Mouse (Mus musculus) cerebellum, adult 2 months (tissue): ENCODE measurements around the gene Abca4. TPM values are rescaled to one million over a fixed set of nuclear protein-coding genes. Genes with fewer than 3 reads are reported as not detected.

Experiments used
- DNase-seq, 2 experiments: peaks; one replicate each; pipeline ENCODE4 v3.0.0; 2021
- H3K27ac ChIP-seq: fragments of 200-500 bp; 2 replicates; pipeline ENCODE4 v1.5.1; 2012; ENCODE audit warnings: low read length, control low read depth, inconsistent platforms; ENCODE audit not compliant: insufficient read depth
- H3K27me3 ChIP-seq: fragments of 200-500 bp; 2 replicates; pipeline ENCODE4 v1.6.1; 2012; ENCODE audit warnings: inconsistent platforms, mild to moderate bottlenecking, low read length, moderate library complexity; ENCODE audit not compliant: control insufficient read depth, insufficient read depth
- H3K4me1 ChIP-seq: fragments of 200-500 bp; 2 replicates; pipeline ENCODE4 v1.6.1; 2011; ENCODE audit warnings: low read length; ENCODE audit not compliant: control insufficient read depth, insufficient read depth
- H3K4me3 ChIP-seq: fragments of 200-500 bp; replicated peaks from 2 replicates; pipeline ENCODE3; 2011; ENCODE audit warnings: mild to moderate bottlenecking, low read depth, low read length, control low read depth; ENCODE audit not compliant: insufficient read depth
- CTCF ChIP-seq: fragments of 200-500 bp; IDR thresholded peaks from 2 replicates; pipeline ENCODE4 v1.5.1; 2011; ENCODE audit warnings: low read depth, mild to moderate bottlenecking, control low read depth, low read length, moderate library complexity, borderline replicate concordance; ENCODE audit not compliant: insufficient read depth
- POLR2A ChIP-seq: fragments of 200-500 bp; IDR thresholded peaks from 2 replicates; pipeline ENCODE4 v1.6.1; 2011; ENCODE audit warnings: low read length, control low read depth, borderline replicate concordance; ENCODE audit not compliant: insufficient read depth
- WGBS: fragments of 180-500 bp; shearing (Covaris S2); methylation state at CpG from one replicate; pipeline ENCODE4 v1.1.7; 2018; 5-methylcytosine and 5-hydroxymethylcytosine counted together
- polyA plus RNA-seq: library from polyadenylated mRNA; depleted of rRNA; stranded (reverse); fragments of >200 nt; gene quantifications from 2 replicates; pipeline ENCODE4 v1.2.3, GENCODE M21; 2012

Abca4 gene
- polyA plus RNA-seq, 1 experiment = 2.3 TPM

- DNase-seq = no peak
- no peak for TF ChIP-seq POLR2A
- peak; percentile 12; the same call in 1 of the 2 replicates for TF ChIP-seq CTCF
- Histone ChIP-seq H3K27me3 (no peaks in the 10 kb centered on the region), H3K4me3 (no peak overlapping the region), H3K4me1 (peaks cover 32% of the 10 kb centered on the region), H3K27ac (no peak overlapping the region)
- WGBS = 94% methylated on average over 9 of the region's 9 CpGs
These were observed 159.6 kb downstream of the Abca4 start for GRCm38 (mm10) chr3:122203675-122204329.

DNA sequence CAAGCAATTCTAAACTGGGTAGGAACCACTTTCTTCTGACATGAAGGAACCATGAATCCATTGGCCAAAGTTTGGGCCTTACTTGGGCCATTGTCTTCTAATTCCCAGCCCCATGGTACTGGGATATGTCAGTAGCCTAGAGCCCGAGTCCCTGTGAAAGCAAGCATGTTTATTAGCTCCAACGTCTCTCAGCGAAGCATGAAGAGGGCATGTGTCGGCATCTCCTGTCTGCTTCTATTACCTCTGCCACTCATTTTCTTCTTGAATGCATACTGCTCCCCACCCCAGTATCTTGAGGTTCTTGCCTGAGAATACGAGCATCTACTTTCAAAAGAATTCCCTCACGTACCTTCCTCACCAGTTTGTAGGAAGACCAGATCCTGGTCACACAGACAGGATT, 161.5 kb downstream of the Abca4 start:
- peaks cover 29% of the 10 kb centered on the region for H3K4me1 ChIP-seq
- no peaks in the 10 kb centered on the region for H3K27me3 ChIP-seq
- no peak overlapping the region for H3K4me3 ChIP-seq
- 27% methylated on average over 6 of the region's 6 CpGs for WGBS
- TF ChIP-seq POLR2A (no peak), CTCF (no peak)
- peak overlapping the region; percentile 65 for H3K27ac ChIP-seq
- DNase-seq = no peak

GRCm38 (mm10) chr3:122206279-122207070, 162.2 kb downstream of the Abca4 start:
- TF ChIP-seq CTCF (no peak), POLR2A (no peak)
- DNase-seq = peak; percentile 94 to 98
- 9% methylated on average over 8 of the region's 8 CpGs for WGBS
- Histone ChIP-seq H3K4me1 (peaks cover 29% of the 10 kb centered on the region), H3K27me3 (no peaks in the 10 kb centered on the region), H3K4me3 (no peak overlapping the region), H3K27ac (peak overlapping the region; percentile 83)

DNA sequence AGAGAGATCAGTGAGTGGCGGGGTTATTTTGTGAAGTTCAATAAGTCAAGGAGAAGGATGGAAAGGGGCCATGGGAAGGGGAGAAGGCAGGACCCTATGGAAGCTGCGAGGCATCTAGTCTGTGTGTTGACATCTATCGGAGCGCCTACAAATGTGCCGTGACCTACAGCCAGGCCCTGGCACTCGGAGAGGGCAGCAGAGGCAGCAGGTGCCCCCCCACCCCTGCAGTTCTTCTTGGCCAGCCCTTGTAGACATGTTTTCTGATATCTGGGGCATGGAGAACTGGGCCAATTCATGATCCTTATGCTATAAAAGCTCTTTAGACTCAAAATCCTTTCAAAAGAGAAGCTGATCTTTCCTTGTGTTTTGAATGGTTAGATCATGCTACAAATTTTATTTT, 163.5 kb downstream of the Abca4 start:
- H3K4me3 ChIP-seq = no peak overlapping the region
- H3K4me1 ChIP-seq = peaks cover 26% of the 10 kb centered on the region
- 19% methylated on average over 6 of the region's 6 CpGs for WGBS
- H3K27me3 ChIP-seq = no peaks in the 10 kb centered on the region
- TF ChIP-seq CTCF (no peak), POLR2A (no peak)
- DNase-seq = peak; percentile 73 to 86
- peak overlapping the region; percentile 91 for H3K27ac ChIP-seq

GRCm38 (mm10) chr3:122208296-122209225, 164.3 kb downstream of the Abca4 start:
- no peak for TF ChIP-seq POLR2A
- TF ChIP-seq CTCF = no peak
- H3K27ac ChIP-seq = peak overlapping the region; percentile 52
- DNase-seq = peak in 1 of 2 experiments; percentile 45
- H3K4me1 ChIP-seq = peaks cover 26% of the 10 kb centered on the region
- H3K27me3 ChIP-seq = no peaks in the 10 kb centered on the region
- WGBS = 54% methylated on average over 15 of the region's 15 CpGs
- H3K4me3 ChIP-seq = no peak overlapping the region

GRCm38 (mm10) chr3:122209511-122209910, 165.3 kb downstream of the Abca4 start:
- TF ChIP-seq POLR2A (no peak), CTCF (no peak)
- 93% methylated on average over 11 of the region's 11 CpGs for WGBS
- Histone ChIP-seq H3K4me3 (no peak overlapping the region), H3K27me3 (no peaks in the 10 kb centered on the region), H3K4me1 (peaks cover 24% of the 10 kb centered on the region), H3K27ac (no peak overlapping the region)
- no peak for DNase-seq

DNA sequence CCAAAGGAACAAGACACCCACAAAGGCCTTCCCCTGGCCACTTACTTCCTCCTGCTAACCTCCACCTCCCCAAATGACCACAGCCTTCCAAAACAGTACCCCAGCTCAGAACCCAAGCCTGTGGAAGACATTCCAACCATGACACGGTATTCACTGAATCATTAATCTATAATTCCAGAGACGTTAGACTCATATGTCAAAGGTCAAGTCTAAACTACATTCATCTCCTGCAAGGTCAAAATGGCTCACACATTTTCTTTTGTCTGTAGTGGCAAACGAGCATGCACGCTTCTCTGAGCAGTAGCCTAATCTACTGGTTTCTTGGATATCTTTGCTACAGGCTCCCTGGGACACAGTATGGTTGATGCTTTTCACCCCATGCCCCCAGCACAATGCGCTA, 166.2 kb downstream of the Abca4 start:
- no peak overlapping the region for H3K27ac ChIP-seq
- no peak for TF ChIP-seq POLR2A
- TF ChIP-seq CTCF = no peak
- peaks cover 24% of the 10 kb centered on the region for H3K4me1 ChIP-seq
- no peaks in the 10 kb centered on the region for H3K27me3 ChIP-seq
- H3K4me3 ChIP-seq = no peak overlapping the region
- DNase-seq = no peak
- WGBS = 85% methylated on average over 5 of the region's 5 CpGs

DNA sequence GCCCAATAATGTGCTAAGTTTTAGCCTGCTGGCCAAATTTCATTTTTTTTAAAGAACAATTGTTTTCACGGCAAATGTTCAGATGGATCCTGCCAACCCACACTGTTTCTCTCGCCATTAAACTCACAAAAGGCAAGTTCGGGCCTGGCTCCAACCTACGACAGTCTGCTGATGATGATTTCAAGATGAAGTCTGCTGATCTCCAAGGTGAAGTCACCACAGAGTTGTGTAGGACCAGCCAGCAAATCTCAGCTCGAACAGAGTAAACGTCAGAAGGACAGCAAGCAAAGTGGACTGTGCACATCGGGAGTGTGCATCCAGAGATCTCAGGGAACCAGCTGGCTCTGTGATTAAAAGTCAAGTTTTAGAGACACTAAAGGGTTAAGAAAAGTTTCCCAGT, 166.6 kb downstream of the Abca4 start:
- TF ChIP-seq POLR2A = no peak
- no peak for TF ChIP-seq CTCF
- no peak overlapping the region for H3K27ac ChIP-seq
- WGBS = 67% methylated on average over 7 of the region's 7 CpGs
- H3K27me3 ChIP-seq = no peaks in the 10 kb centered on the region
- H3K4me3 ChIP-seq = no peak overlapping the region
- H3K4me1 ChIP-seq = peaks cover 20% of the 10 kb centered on the region
- no peak for DNase-seq
